Mouse (Mus musculus) heart, embryonic 15.5 days (tissue): Measurements from ENCODE around the gene Pkd1l2. TPM values are rescaled to one million over a fixed set of nuclear protein-coding genes. Genes with fewer than 3 reads are reported as not detected.
A peak's percentile ranks its signal among the peaks of the same experiment; 100 is the strongest.

ENCODE experiments used
- ATAC-seq: fragments of 200-750 bp; cut with Nextera tagmentation; replicated peaks from 2 replicates; pipeline ENCODE4 v1.8.0; 2017; ENCODE audit warnings: low read depth, moderate TSS enrichment; ENCODE audit not compliant: insufficient number of reproducible peaks, insufficient read depth, low FRiP score
- H3K27ac ChIP-seq: fragments of 300-500 bp; sonication (generic); 2 replicates; pipeline ENCODE4 v1.5.1; 2015; ENCODE audit warnings: mild to moderate bottlenecking, inconsistent platforms
- H3K27me3 ChIP-seq: fragments of 300-500 bp; sonication (generic); 2 replicates; pipeline ENCODE4 v1.6.1; 2015; ENCODE audit warnings: inconsistent platforms
- H3K36me3 ChIP-seq: fragments of 300-500 bp; sonication (generic); 2 replicates; pipeline ENCODE4 v1.6.1; 2015; ENCODE audit warnings: mild to moderate bottlenecking, inconsistent platforms
- H3K4me1 ChIP-seq: fragments of 300-500 bp; sonication (generic); replicated peaks from 2 replicates; pipeline ENCODE4 v1.6.1; 2015; ENCODE audit warnings: inconsistent platforms
- H3K4me2 ChIP-seq: fragments of 300-500 bp; sonication (generic); 2 replicates; pipeline ENCODE4 v1.6.1; 2015; ENCODE audit warnings: inconsistent platforms, mild to moderate bottlenecking, moderate library complexity
- H3K4me3 ChIP-seq: fragments of 300-500 bp; sonication (generic); 2 replicates; pipeline ENCODE4 v1.5.1; 2015; ENCODE audit warnings: mild to moderate bottlenecking, inconsistent platforms
- H3K9ac ChIP-seq: fragments of 300-500 bp; sonication (generic); 2 replicates; pipeline ENCODE4 v1.6.1; 2015; ENCODE audit warnings: mild to moderate bottlenecking, inconsistent platforms
- H3K9me3 ChIP-seq: fragments of 300-500 bp; sonication (generic); replicated peaks from 2 replicates; pipeline ENCODE4 v1.6.1; 2016; ENCODE audit warnings: inconsistent platforms
- WGBS: fragments of 180-500 bp; shearing (Covaris S2); methylation state at CpG from one replicate; pipeline ENCODE4 v1.1.7; 2015; ENCODE audit warnings: mixed read lengths; 5-methylcytosine and 5-hydroxymethylcytosine counted together
- polyA plus RNA-seq: library from polyadenylated mRNA; unstranded; fragments of >200 nt; fragmentation: Nextera tagmentation; extraction: Ambion mirVana; gene quantifications from 2 replicates; pipeline ENCODE4 v1.2.1, GENCODE M21; 2015

Gene Pkd1l2
- polyA plus RNA-seq: 0.05 and 0.08 TPM in 2 replicates

GRCm38 (mm10) chr8:117082399-117082872 lies at the start of gene Pkd1l2:
Pkd1l2 (minus strand) TSS chr8:117082449.
- ATAC-seq: no peak
- Histone ChIP-seq H3K4me2 (no peak within 1 kb of the TSS), H3K36me3 (no peaks in the 10 kb centered on the region), H3K27ac (no peak within 1 kb of the TSS), H3K27me3 (peaks cover 6% of the 10 kb centered on the region; the same call in 1 of the 2 replicates), H3K4me1 (peaks cover 21% of the 10 kb centered on the region), H3K4me3 (no peak within 1 kb of the TSS), H3K9ac (no peak within 1 kb of the TSS), H3K9me3 (no peaks in the 10 kb centered on the region)
- 78% methylated on average over 8 of the region's 8 CpGs for WGBS

DNA sequence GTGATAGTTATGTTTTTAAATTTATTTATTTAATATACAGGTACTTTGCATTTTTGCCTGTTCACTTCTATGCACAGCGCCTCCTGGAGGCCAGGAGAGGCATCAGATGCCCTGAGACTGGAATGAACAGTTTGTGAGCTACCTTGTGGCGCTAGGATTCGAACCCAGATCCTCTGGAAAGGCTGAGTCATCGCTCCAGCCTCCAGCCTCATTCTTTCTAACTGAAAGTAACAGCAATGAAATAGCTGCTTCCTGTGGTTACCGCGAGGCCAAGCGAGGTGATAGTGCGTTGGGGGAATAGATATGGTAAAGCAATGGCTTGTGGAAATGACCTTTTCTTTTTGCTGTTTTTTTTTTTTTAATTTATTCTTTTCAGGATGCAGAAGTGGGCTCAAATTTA lies 44.8 kb upstream of the Pkd1l2 start:
- no peak overlapping the region for H3K9ac ChIP-seq
- ATAC-seq: no peak
- H3K36me3 ChIP-seq: no peaks in the 10 kb centered on the region
- H3K27me3 ChIP-seq: no peaks in the 10 kb centered on the region
- H3K4me2 ChIP-seq: no peak overlapping the region
- WGBS: 79% methylated on average over 8 of the region's 8 CpGs
- no peaks in the 10 kb centered on the region for H3K4me1 ChIP-seq
- no peaks in the 10 kb centered on the region for H3K9me3 ChIP-seq
- H3K27ac ChIP-seq: no peak overlapping the region
- no peak overlapping the region for H3K4me3 ChIP-seq

- no peaks in the 10 kb centered on the region for H3K4me1 ChIP-seq
- no peak overlapping the region for H3K4me2 ChIP-seq
- no peaks in the 10 kb centered on the region for H3K27me3 ChIP-seq
- 87% methylated on average over 3 of the region's 3 CpGs for WGBS
- H3K27ac ChIP-seq: no peak overlapping the region
- no peaks in the 10 kb centered on the region for H3K9me3 ChIP-seq
- H3K4me3 ChIP-seq: no peak overlapping the region
- ATAC-seq: no peak
- H3K36me3 ChIP-seq: no peaks in the 10 kb centered on the region
- H3K9ac ChIP-seq: no peak overlapping the region
These were observed 44.2 kb upstream of the Pkd1l2 start for GRCm38 (mm10) chr8:117126411-117126810.

- ATAC-seq: no peak
- Histone ChIP-seq H3K4me2 (no peak overlapping the region), H3K9ac (no peak overlapping the region), H3K27me3 (no peaks in the 10 kb centered on the region), H3K9me3 (no peaks in the 10 kb centered on the region), H3K36me3 (no peaks in the 10 kb centered on the region), H3K27ac (no peak overlapping the region), H3K4me3 (no peak overlapping the region), H3K4me1 (no peaks in the 10 kb centered on the region)
- WGBS: 87% methylated on average over 3 of the region's 3 CpGs
These were observed 43.6 kb upstream of the Pkd1l2 start for GRCm38 (mm10) chr8:117125854-117126253.

- Histone ChIP-seq H3K9ac (no peak overlapping the region), H3K27ac (no peak overlapping the region), H3K27me3 (no peaks in the 10 kb centered on the region), H3K4me2 (no peak overlapping the region), H3K4me1 (no peaks in the 10 kb centered on the region), H3K36me3 (no peaks in the 10 kb centered on the region), H3K9me3 (no peaks in the 10 kb centered on the region), H3K4me3 (no peak overlapping the region)
- 73% methylated on average over 13 of the region's 13 CpGs for WGBS
- ATAC-seq: no peak
These were observed 41.8 kb upstream of the Pkd1l2 start for GRCm38 (mm10) chr8:117123850-117124633.

- Histone ChIP-seq H3K27me3 (no peaks in the 10 kb centered on the region), H3K9ac (no peak overlapping the region), H3K27ac (no peak overlapping the region), H3K4me1 (no peaks in the 10 kb centered on the region), H3K4me2 (no peak overlapping the region), H3K36me3 (no peaks in the 10 kb centered on the region), H3K9me3 (no peaks in the 10 kb centered on the region), H3K4me3 (no peak overlapping the region)
- ATAC-seq: no peak; the same call in 1 of the 2 replicates
- 58% methylated on average over 8 of the region's 8 CpGs for WGBS
These were observed 39.0 kb upstream of the Pkd1l2 start for GRCm38 (mm10) chr8:117121277-117121676.

- no peak overlapping the region for H3K4me3 ChIP-seq
- no peaks in the 10 kb centered on the region for H3K36me3 ChIP-seq
- no peak overlapping the region for H3K27ac ChIP-seq
- H3K4me1 ChIP-seq: peaks cover 10% of the 10 kb centered on the region
- no peak overlapping the region for H3K9ac ChIP-seq
- WGBS: 83% methylated on average over 9 of the region's 9 CpGs
- no peak for ATAC-seq
- no peaks in the 10 kb centered on the region for H3K9me3 ChIP-seq
- no peaks in the 10 kb centered on the region for H3K27me3 ChIP-seq
- no peak overlapping the region for H3K4me2 ChIP-seq
These were observed 36.2 kb upstream of the Pkd1l2 start for GRCm38 (mm10) chr8:117118409-117118808.

- WGBS: 61% methylated on average over 7 of the region's 7 CpGs
- H3K27ac ChIP-seq: no peak overlapping the region
These were observed 34.3 kb upstream of the Pkd1l2 start for GRCm38 (mm10) chr8:117116534-117116933.

DNA sequence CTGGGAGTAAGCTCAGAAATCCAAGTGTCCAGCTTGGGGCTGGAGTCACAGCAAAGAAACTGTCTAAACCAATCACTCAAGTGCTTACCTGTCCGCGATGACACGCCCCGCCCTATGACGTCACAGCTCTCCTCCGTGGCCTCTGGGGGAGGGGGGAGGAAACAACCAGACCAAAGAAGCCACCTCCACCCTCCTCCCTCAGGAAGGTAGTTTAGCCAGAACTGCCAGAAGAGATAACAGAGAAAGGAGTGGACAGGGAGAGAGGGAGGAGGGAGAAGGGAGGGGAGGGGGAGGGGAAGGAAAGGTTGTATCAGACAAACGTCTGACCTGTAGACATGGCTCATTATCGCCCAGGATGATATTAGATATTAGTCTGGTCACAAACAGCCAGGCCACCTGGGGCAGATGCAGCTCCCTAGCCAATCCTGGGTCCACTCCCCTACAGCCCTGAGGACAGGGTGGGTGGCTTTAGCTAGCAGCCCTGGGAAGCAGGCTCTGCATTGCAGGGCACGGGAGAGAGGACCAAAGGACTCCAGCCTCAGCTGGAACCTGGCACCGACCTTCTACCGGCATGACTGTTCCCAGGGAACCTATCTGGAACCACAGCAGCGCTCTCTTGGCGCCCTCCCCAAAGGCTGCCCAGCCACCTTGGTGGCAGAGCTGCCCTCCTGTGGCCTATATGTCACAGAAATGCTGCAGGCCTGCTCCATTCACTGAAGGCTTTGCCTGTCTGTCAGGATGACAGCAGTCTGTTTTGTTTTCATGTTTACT lies 33.6 kb upstream of the Pkd1l2 start:
- 13% methylated on average over 13 of the region's 13 CpGs for WGBS
- Histone ChIP-seq H3K9me3 (no peaks in the 10 kb centered on the region), H3K9ac (no peak overlapping the region), H3K27ac (no peak overlapping the region), H3K4me2 (peak overlapping the region; percentile 25; the same call in 1 of the 2 replicates), H3K27me3 (no peaks in the 10 kb centered on the region), H3K4me3 (no peak overlapping the region), H3K36me3 (no peaks in the 10 kb centered on the region), H3K4me1 (peaks cover 10% of the 10 kb centered on the region)
- ATAC-seq: 0 out of 2 replicates have a peak, but pooled peaks have one; percentile 11

More at GRCm38 (mm10) chr8:117116534-117116933, 34.3 kb upstream of the Pkd1l2 start:
- no peak for ATAC-seq
- no peak overlapping the region for H3K4me2 ChIP-seq
- H3K9me3 ChIP-seq: no peaks in the 10 kb centered on the region
- no peak overlapping the region for H3K4me3 ChIP-seq
- H3K27me3 ChIP-seq: no peaks in the 10 kb centered on the region
- no peaks in the 10 kb centered on the region for H3K36me3 ChIP-seq
- H3K9ac ChIP-seq: no peak overlapping the region
- H3K4me1 ChIP-seq: peaks cover 10% of the 10 kb centered on the region

DNA sequence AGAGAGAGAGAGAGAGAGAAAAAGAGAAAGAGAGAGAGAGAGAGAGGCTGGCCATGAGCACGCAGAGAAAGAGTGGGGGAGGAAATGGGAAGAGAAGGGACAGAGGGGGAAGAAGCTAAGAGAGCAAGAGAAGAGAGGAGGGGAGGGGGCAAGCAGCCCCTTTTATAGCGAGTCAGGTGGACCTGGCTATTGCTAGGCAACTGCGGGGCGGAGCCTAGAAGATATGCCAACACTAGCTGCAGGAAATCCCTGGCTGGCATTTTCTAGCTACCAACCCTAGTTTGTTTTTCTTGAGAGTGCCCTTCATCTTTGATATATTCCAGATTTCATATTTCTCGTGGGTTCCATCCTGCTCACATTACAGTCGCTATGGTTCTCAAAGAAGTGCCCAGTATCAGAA lies 32.8 kb upstream of the Pkd1l2 start:
- ATAC-seq: no peak
- Histone ChIP-seq H3K27ac (no peak overlapping the region), H3K9ac (no peak overlapping the region), H3K4me2 (no peak overlapping the region), H3K27me3 (no peaks in the 10 kb centered on the region), H3K4me3 (no peak overlapping the region), H3K36me3 (no peaks in the 10 kb centered on the region), H3K4me1 (peaks cover 10% of the 10 kb centered on the region), H3K9me3 (no peaks in the 10 kb centered on the region)
- WGBS: 45% methylated on average over 6 of the region's 6 CpGs

DNA sequence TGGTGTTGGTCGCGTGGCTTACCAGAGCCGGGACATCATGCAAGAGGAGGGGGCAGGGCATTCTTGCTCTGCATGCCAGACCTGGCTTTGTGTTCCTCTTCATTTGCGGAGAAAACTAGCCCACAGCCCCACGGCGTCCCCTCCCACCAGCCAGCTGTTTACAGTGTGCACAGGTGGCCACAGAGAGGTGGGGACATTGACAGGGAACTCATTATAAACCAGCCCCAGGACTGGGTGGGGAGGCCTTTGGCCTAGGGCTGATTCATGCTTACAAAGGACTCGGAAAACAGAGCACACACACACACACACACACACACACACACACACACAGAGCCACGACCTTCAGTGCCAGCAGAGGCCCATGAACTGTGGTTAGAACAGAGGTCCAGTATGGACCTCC lies 30.0 kb upstream of the Pkd1l2 start:
- no peak overlapping the region for H3K4me2 ChIP-seq
- no peaks in the 10 kb centered on the region for H3K27me3 ChIP-seq
- no peak overlapping the region for H3K27ac ChIP-seq
- no peak for ATAC-seq
- no peak overlapping the region for H3K4me3 ChIP-seq
- no peaks in the 10 kb centered on the region for H3K9me3 ChIP-seq
- 57% methylated on average over 8 of the region's 8 CpGs for WGBS
- H3K4me1 ChIP-seq: peaks cover 10% of the 10 kb centered on the region
- H3K9ac ChIP-seq: no peak overlapping the region
- H3K36me3 ChIP-seq: no peaks in the 10 kb centered on the region
